Mouse (Mus musculus) spleen, adult 2 months (tissue): ENCODE measurements at regions not wholly inside any gene's neighbourhood (a gene's known extent, or its start where the extent isn't known, plus 50 kb on each side); places are given as distances from the start of the nearest gene placed in this dataset.

Source experiments
- DNase-seq, 2 experiments: peaks; one replicate each; pipeline versions ENCODE4 v3.0.0 to v3.0.0-alpha.2; 2012 to 2021; ENCODE audit warnings: low spot score in 2 of 2, low read depth in 1 of 2
- H3K27ac ChIP-seq: fragments of 200-500 bp; 2 replicates; pipeline ENCODE4 v1.5.1; 2012; ENCODE audit warnings: low read length, inconsistent platforms; ENCODE audit not compliant: insufficient read depth
- H3K27me3 ChIP-seq: fragments of 200-500 bp; 2 replicates; pipeline ENCODE4 v1.6.1; 2012; ENCODE audit warnings: mild to moderate bottlenecking, moderate library complexity, low read length, inconsistent platforms; ENCODE audit not compliant: control insufficient read depth, insufficient read depth
- H3K36me3 ChIP-seq: fragments of 200-500 bp; 2 replicates; pipeline ENCODE4 v1.6.1; 2012; ENCODE audit warnings: mild to moderate bottlenecking, low read length, inconsistent platforms; ENCODE audit not compliant: control insufficient read depth, insufficient read depth
- H3K4me1 ChIP-seq: fragments of 200-500 bp; 2 replicates; pipeline ENCODE4 v1.6.1; 2011; ENCODE audit warnings: inconsistent platforms; ENCODE audit not compliant: control insufficient read depth, insufficient read depth, insufficient read length
- H3K4me3 ChIP-seq: fragments of 200-500 bp; 2 replicates; pipeline ENCODE4 v1.5.1; 2011; ENCODE audit warnings: mild to moderate bottlenecking, inconsistent platforms; ENCODE audit not compliant: insufficient read depth, insufficient read length; ENCODE audit errors: extremely low read depth
- CTCF ChIP-seq: fragments of 200-500 bp; IDR thresholded peaks from 2 replicates; pipeline ENCODE4 v1.5.1; 2011; ENCODE audit warnings: mild to moderate bottlenecking, inconsistent platforms; ENCODE audit not compliant: insufficient read depth, insufficient read length, insufficient replicate concordance; ENCODE audit errors: extremely low read depth
- POLR2A ChIP-seq: fragments of 200-500 bp; IDR thresholded peaks from 2 replicates; pipeline ENCODE4 v1.6.1; 2011; ENCODE audit warnings: low read depth, low read length, inconsistent platforms
- WGBS: fragments of 180-500 bp; shearing (Covaris S2); methylation state at CpG from one replicate; pipeline ENCODE4 v1.1.7; 2018; 5-methylcytosine and 5-hydroxymethylcytosine counted together

GRCm38 (mm10) chr14:73730796-73731195, 69.8 kb downstream of the Gm21750 start:
- Histone ChIP-seq H3K4me3 (no peak overlapping the region), H3K27me3 (no peaks in the 10 kb centered on the region), H3K27ac (no peak overlapping the region), H3K36me3 (no peaks in the 10 kb centered on the region), H3K4me1 (no peaks in the 10 kb centered on the region)
- TF ChIP-seq CTCF, result no peak
- no peak for TF ChIP-seq POLR2A
- DNase-seq, result no peak
- 93% methylated on average over 1 of the region's 1 CpGs for WGBS

- no peaks in the 10 kb centered on the region for H3K4me1 ChIP-seq
- H3K27ac ChIP-seq, result no peak overlapping the region
- 81% methylated on average over 3 of the region's 3 CpGs for WGBS
- TF ChIP-seq CTCF (no peak), POLR2A (no peak)
- no peak for DNase-seq
- H3K27me3 ChIP-seq, result no peaks in the 10 kb centered on the region
- H3K4me3 ChIP-seq, result no peak overlapping the region
- H3K36me3 ChIP-seq, result no peaks in the 10 kb centered on the region
Observed at GRCm38 (mm10) chr14:73732161-73732560, 71.1 kb downstream of the Gm21750 start.

GRCm38 (mm10) chr14:73750790-73751189, 89.8 kb downstream of the Gm21750 start:
- H3K27me3 ChIP-seq, result no peaks in the 10 kb centered on the region
- no peak overlapping the region for H3K27ac ChIP-seq
- TF ChIP-seq POLR2A (no peak), CTCF (no peak)
- H3K4me1 ChIP-seq, result no peaks in the 10 kb centered on the region
- no peaks in the 10 kb centered on the region for H3K36me3 ChIP-seq
- DNase-seq, result no peak
- no peak overlapping the region for H3K4me3 ChIP-seq
- WGBS, result 87% methylated on average over 6 of the region's 6 CpGs

- TF ChIP-seq CTCF (no peak), POLR2A (no peak)
- Histone ChIP-seq H3K27ac (no peak overlapping the region), H3K4me3 (no peak overlapping the region), H3K27me3 (no peaks in the 10 kb centered on the region), H3K36me3 (no peaks in the 10 kb centered on the region), H3K4me1 (no peaks in the 10 kb centered on the region)
- 60% methylated on average over 1 of the region's 1 CpGs for WGBS
- no peak for DNase-seq
Observed at GRCm38 (mm10) chr14:73759986-73760385, 99.0 kb downstream of the Gm21750 start.

- Histone ChIP-seq H3K36me3 (no peaks in the 10 kb centered on the region), H3K27me3 (no peaks in the 10 kb centered on the region), H3K27ac (no peak overlapping the region), H3K4me3 (no peak overlapping the region), H3K4me1 (no peaks in the 10 kb centered on the region)
- DNase-seq, result no peak
- no peak for TF ChIP-seq CTCF
- TF ChIP-seq POLR2A, result no peak
- WGBS, result 72% methylated on average over 3 of the region's 3 CpGs
Observed at GRCm38 (mm10) chr14:73772964-73773363, 111.9 kb downstream of the Gm21750 start.

GRCm38 (mm10) chr14:73773810-73774209, 112.8 kb downstream of the Gm21750 start:
- H3K27me3 ChIP-seq, result no peaks in the 10 kb centered on the region
- no peaks in the 10 kb centered on the region for H3K36me3 ChIP-seq
- H3K4me1 ChIP-seq, result no peaks in the 10 kb centered on the region
- 5% methylated on average over 1 of the region's 1 CpGs for WGBS
- TF ChIP-seq POLR2A, result no peak
- no peak for TF ChIP-seq CTCF
- H3K4me3 ChIP-seq, result no peak overlapping the region
- no peak overlapping the region for H3K27ac ChIP-seq
- DNase-seq, result no peak

GRCm38 (mm10) chr14:73776066-73776465, 115.0 kb downstream of the Gm21750 start:
- no peaks in the 10 kb centered on the region for H3K4me1 ChIP-seq
- H3K27me3 ChIP-seq, result no peaks in the 10 kb centered on the region
- TF ChIP-seq CTCF (peak; percentile 14; the same call in 1 of the 2 replicates), POLR2A (no peak)
- 19% methylated on average over 1 of the region's 1 CpGs for whole genome bisulfite sequencing
- no peak overlapping the region for H3K27ac ChIP-seq
- H3K4me3 ChIP-seq, result no peak overlapping the region
- H3K36me3 ChIP-seq, result no peaks in the 10 kb centered on the region
- DNase-seq, result peak; percentile 1 to 6
